Mouse (Mus musculus) retina, adult 2 months (tissue): ENCODE data around the gene 2700097O09Rik.
A peak's percentile ranks its signal among the peaks of the same experiment; 100 is the strongest.
"Not testable (repeated sequence)": the region's sequence is repeated elsewhere in the genome, so short reads cannot be mapped to it uniquely, and the experiment has no call there.

Experiments
- DNase-seq: peaks from one replicate; pipeline ENCODE4 v3.0.0-alpha.2; 2012; ENCODE audit warnings: low read depth, low spot score

2700097O09Rik gene

DNA sequence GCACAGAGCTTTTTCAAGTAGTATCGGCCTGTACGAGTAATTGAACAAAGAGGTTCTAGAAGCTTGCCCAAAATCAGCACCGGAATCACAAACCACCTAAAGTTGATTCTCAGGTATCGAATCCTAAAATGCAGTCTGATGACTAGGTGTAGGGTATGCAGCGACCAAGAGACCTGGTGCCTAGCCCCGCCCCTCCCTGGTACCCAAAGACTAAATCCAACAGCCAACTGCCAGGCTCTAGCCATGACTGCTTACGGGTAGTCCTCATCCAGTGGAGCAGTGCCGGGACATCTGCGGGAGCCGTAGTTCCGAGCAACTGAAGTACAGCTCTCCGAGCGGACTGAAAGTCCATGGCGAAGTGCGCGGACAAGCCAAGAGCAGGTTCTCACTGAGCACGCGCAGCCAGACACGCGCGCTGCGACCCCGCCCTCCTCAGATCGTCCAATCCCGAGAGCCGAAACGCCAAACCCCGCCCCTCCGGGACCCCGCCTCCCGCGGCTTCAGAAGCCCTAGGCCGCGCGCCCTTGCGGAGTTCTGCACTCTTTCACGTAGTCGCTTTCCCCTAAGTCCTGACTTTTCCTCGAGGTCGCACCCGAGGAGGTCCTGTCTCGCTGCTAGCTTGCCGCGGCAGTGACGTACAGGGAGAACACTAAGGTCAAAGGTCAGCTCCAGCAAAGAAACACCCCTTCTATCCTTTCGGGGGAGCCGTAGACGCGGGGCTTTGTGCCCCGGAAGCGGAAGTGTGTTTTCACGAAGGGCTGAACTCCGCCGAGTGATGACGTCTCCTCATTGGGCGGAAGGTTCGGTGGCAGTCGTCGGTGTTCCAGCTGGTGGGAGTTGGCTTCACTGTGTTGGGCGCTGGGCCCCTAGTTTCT lies at the start of gene 2700097O09Rik, which contains the start of gene Srp54a:
2700097O09Rik (minus strand) TSS at position 385 of the 875 bp plus-strand sequence.
Srp54a (plus strand) TSS at position 537 of the 875 bp plus-strand sequence.
- peak; percentile 87 for DNase-seq

DNA sequence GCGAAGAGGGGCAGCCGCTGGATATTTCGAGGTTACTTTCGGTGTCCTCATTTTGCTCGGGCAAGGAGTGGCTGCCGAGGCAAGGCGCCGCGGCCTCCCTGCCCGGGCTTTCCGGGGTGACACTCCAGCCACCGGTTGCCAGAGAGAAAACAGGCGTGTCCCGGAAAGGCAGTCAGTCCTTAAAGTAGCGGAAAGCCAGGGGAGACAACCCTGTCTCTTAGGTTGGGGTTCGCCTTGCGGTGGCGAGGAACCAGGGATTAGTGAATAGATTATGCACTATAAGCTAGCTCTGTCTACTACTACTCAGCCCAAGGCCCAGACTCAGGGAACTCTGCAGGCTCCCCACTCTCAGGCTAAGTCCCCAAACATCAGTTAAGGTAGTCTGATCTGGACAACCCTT lies 44.8 kb upstream of the 2700097O09Rik start:
- DNase-seq = not testable (repeated sequence)

DNA sequence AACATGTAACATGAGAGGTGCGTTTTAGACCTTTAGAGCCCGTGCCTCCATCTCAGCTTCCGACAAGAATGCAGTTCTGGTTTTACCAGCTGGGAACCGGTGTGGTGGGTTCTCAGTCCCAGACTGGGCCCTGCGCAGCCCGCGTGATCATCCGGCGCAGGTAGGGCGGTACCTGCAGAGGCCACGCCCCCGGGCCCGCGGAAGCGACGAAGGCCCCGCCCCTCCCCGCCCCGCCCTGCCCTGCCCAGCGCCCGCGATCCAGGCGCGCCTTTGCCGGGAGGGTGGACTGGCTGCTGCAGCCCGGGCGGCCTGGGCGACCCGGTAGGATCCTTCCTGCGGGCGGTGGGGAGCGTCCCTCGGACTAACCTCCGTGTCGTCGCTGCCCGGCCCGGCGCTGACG lies 44.3 kb upstream of the 2700097O09Rik start, which contains the start of gene Fam177a:
Fam177a (plus strand) TSS at position 228 of the 400 bp plus-strand sequence.
- not testable (repeated sequence) for DNase-seq

DNA sequence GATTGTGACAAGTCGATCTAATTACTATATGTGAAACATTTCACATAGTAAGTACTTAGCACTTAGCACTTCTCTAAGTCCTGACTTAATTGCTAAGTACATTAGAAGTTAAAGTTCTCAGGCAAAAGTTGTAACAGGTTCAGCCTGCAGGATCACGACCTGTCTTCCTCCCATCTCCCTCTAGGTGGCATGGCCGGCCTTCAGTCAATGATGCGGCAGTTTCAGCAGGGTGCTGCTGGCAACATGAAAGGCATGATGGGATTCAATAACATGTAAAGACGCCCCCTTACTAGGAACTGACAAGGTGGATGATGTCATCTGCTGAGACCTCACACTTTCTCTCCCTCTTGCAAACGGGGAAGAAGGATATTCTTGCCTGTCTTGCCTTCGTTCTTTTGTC lies 32.7 kb upstream of the 2700097O09Rik start:
- DNase-seq = not testable (repeated sequence)

DNA sequence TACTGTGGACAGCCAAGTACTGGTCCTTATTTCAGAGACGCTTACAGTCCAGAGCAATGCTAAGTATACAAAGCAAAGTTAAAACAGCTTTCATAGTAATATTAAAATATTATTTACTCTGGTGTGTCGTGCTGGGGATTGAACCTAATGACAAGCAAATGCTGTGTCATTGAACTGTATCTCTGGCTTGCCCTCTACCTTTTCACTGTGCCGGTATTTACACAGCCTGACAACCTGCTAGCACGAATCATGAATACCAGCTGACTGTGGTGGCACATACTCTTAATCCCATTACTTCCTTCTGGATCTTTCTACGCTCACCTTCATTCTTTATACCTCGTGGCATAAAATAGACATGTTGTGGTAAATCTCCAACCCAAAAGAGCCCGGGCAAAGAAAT lies 12.2 kb upstream of the 2700097O09Rik start:
- not testable (repeated sequence) for DNase-seq

DNA sequence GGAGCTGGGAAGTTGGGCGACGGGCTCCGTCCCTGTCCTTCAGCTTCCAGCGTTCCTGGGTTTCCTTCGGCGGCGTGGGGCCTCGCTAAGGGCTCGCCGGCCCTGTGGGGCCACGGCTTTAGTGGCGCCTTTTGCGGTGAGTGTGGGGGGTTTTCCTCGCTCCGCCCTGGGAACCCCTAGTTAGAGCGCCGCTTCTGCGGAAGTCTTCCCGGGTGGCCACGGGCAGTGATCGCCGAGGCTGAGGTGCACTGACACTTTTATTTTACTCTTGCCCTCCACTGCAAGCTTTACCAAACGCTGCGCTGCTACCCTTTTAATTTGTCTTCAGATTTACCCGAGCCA lies 662 bp upstream of the 2700097O09Rik start:
- DNase-seq = not testable (repeated sequence)

DNA sequence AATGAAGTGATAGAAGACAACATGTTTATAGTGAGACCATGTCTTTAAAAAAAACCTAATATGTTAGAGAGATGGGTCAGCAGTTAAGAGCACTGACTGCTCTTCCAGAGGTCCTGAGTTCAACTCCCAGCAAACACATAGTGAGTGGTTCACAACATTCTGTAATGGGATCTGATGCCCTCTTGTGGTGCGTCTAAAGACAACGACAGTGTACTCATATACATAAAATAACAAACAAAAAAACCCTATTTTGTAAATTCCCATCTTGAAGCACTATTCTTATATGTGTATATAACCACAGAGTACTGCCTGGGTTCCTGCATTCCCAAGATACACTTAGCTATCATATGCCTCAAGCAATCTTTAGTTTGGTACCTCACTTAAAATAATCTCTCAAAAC lies 1.2 kb downstream of the 2700097O09Rik start:
- DNase-seq = not testable (repeated sequence)

DNA sequence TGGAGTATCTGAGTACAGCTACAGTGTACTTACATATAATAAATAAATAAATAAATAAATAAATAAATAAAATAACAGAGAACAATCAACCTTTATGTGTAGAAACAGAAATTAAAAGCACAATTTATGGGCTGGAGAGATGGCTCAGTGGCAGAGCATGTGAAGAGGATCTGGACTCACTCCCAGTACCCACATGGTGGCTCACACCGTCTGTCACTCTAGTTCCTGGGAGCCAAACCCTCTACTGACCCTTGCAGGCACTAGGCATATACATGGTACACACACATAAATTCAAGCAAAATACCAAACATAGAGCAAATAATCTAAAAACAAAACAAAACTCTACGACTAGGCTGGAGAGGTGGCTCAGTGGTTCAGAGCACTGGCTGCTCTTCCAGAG lies 4.6 kb downstream of the 2700097O09Rik start:
- no peak for DNase-seq

DNA sequence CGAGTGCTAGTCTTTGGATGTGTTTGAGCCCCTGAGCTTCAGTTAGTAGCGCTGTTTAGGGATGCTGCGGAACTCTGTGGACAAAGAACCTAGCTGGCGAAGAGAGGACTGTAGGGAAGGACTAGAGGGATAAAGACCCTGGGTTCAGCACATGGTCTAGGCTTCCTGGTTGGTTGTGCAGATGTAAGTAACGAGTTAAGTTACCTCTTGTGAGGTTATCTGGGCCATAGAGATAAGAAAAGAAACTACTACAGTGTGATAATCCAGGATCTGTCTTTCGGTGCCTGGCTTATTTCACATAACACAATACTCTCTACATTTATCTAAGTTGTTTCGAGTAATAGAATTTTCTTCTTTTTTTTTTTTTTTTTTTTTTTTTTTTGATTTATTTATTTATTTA lies 6.2 kb downstream of the 2700097O09Rik start:
- no peak for DNase-seq

DNA sequence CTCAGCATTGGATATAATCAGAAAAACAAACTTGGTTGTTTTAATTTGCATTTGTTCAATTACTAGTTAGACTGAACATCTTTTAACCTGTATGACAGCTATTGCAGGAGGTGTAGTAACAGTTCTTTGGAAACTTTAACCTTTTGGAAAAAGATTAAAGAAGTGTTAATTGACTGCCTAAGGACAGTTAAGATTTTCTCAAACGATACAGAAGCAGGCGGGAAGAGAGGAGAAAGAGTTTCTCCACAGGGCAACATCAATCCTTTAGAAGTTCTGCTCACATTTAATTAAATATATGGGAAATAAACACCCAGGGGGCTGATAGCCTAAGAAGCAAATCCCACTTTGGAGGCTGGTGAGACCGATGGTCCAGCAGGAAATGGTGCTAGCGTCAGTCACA lies 7.4 kb downstream of the 2700097O09Rik start:
- no peak for DNase-seq

DNA sequence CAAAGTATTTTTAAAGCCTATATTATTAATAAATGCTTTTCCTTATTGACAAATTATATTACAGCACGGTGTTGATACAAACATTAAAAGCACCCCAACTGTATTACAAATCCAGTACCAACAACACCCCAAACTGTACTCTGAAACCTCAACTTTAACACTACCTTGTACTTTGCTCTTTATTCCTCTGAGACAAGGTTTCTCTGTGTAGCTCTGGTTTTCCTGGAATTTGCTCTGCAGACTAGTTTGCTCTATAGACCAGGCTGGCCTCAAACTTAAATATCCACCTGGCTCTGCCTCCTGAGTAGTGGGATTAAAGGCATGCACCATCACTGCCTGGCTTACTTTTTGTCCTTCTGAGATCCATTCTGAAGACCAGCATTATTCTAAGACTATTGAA lies 17.8 kb downstream of the 2700097O09Rik start:
- no peak for DNase-seq

DNA sequence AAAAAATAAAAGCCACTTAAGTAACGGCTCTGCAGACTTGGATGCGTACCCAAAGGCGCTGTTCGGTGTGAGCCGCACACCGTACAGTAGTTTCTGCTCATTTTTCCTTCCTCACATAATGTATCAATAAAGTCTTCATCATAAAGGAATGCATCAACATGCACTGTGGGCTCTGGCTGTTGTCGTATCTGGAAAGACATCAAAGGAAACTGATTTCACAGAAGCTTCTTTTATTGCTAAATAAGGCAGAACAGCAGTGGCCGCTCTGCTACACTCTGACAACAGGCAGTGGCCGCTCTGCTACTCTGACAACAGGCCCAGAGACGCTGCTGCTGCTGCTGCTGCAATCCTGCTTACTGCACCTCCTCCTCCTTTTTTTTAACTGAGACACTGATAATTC lies 18.9 kb downstream of the 2700097O09Rik start:
- no peak for DNase-seq

DNA sequence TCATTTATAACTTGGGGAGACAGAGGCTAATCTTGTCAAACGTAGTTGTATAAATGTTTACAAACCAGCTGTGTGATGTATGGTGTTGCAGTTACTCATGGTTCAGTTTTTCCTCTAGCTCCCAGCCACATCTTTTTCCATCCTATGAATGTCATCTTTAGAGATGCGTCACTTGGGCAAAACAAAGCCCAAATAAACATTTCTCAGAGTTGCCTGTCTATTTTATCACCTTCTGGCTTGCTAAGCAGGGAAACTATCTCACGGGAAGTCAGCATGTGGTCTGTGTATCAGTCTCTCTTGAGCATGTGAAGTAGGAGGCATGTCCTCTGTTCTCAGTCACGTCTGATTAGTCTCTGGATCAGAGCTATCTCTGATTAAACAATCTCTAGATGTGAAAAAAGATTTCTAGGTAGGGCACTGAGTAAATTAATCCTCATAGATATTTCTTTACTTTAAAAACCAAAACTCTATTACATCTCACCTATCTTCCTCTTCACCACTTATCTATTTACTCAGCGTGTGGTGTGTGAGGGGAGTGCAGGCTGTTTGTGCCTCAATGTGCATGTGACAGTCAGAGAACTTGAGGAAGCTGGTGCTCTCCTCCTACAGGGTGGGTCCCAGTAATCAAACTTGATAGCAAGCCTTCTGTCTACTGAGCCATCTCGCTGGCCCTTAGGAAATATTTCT lies 19.6 kb downstream of the 2700097O09Rik start:
- no peak for DNase-seq

DNA sequence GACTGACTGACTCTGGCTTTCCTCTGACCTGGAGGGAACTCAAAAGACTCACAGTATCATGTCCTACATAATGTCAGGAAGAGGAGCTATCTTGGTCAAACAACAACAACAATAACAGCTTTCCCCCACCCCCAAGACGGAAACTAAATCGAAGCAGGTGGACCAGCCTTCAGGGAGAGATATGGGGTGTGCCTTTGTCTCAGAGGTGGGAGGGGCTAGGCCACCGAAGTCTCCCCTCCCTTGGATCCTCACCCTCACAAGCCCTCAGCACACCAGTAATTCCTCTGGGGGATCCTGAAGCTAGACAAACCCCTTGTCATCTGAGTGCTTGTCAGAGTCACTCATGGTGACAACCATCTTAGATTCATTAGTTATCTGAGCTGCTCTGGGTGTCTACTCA lies 20.1 kb downstream of the 2700097O09Rik start:
- no peak for DNase-seq

DNA sequence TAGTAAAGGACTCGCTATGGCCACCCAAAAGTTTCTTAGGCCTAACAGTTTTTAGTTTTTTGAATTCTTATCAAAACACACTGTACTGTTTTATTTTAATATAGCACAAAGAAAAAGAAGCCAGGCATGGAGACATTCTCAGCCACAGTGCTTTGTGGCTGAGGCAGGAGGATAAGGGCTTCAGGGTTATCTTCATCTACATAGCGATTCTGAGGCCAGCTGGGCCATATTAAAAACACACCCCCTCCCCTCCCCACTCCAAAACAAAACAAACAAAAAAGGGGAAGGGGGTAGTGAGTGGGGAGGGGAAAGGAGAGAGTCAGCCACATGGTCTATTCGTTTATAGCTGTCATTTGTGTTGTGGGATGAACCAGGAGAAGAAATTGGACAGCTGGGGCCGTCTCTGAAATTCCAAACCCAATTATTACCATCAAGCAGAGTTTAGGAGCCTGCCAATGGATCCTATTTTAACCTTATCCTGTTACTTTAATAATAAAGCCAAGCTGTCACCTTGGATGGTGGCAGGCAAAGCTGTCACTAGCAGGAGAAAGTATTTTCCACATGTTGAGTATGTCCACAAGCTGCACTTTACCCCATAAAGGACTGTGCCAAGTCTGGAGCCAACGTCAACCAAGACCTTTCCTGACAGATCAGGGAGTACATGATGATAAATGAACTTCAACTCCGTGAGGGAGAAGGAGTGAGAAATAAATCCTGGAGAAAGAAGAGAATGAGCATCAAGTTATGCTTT lies 20.9 kb downstream of the 2700097O09Rik start:
- DNase-seq = no peak

DNA sequence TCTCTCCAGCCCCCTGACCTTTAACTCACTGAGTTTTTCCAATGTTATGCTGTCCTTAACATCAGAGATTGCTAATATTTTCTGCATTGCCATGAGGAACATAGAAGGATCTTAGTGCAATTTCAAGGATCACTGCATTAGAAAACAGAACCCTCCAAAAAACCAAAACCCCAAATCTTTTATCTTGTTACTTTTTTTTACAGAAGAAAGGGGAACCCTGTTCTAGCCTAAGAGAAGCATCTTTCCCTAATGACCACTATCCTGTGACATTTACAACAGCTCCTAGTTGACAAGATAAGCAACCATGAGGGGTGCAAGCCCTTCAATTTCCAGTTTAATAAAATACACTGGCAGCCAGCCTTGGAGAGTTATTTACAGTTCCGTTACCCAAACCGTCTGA lies 23.2 kb downstream of the 2700097O09Rik start:
- DNase-seq = no peak

DNA sequence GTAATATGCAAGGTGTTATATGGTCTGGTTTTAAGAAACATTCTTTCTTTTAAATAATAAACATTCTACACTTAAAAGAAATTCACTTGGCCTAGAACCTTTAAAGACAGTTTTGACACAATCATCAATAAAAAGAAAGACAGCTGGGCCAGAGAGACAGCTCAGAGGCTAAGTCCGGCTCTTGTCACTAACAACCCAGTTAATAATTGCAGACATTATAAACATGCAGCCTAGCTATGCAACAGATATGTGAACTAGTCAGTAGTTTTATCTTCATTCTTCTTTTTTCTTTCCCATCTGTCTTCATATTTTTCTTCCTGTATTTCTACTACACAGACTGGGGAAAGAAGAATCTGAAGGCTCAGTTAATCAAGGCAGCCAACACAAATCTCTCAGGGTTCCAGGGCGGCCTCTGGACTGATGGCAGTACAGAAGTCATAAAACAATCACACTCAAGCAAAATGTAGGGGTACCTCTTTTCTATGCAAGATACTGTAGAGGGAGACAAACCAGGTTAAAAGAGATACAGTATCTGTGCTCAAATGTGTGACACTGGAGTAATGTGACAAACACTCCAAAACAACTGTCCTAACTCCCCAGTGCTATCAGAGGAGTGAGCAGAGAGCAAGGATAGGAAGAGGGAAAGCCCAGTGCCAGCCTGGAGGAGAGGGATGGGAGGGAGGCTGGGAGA lies 25.2 kb downstream of the 2700097O09Rik start:
- no peak for DNase-seq

DNA sequence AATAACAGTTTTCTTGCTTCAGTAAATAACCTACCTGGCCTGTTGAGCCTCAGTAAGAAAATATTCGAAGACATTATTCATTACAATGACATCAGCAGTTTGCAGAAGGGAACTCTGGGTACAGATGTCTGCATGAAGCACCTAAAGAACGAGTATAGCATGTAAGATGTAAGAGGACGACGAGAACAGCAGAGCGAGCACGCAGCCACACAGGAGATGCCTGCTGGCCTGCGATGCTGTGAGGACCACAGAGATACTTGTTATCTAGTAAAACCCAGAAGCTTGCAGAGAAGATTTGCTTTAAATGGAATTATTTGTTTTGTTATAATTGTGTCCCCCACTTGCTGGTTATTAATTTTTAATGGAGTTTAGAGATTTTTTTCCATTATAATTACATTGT lies 26.6 kb downstream of the 2700097O09Rik start:
- no peak for DNase-seq

DNA sequence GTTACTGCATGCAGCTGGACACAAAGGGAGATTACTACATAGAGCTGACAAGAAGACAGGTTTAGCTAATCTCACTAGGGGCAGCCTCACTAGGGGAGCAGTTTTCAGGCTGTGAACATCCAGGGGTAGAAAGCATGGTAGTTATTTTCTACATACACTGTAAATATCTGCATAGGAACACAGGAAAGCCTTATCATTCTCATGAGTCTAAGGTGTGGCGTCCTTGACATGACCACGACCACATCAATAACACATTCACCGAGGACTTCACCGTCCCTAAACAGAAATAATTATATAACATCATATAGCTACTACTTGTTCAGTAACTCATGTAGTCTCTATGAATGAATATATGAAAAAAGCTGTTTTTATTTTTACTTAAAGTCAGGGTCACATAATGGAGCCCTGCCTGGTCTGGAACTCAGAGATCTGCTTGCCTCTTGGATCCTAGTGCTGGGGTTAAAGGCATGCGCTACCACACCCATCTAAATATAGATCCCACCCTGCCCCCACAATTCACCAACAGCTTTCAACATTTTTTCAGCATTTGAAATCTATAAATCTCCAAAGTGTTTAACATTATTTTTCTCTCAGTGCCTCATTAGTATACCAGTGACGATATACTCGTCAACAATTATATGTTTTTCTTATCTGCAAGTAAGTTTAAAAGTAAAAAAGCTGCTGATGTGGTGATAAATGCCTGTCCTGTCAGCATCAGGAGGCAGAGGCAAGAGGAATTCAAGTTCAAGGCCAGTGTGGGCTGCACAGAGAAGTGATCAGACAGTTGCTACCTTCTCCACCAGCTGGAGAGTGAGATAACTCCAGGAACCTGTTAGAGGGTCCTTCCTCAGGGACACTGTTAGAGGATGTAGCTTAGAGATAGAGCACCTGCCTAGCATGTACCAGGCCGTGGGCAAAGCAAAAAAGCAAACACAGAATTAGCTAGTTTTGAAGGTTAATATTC lies 28.4 kb downstream of the 2700097O09Rik start:
- DNase-seq = no peak

DNA sequence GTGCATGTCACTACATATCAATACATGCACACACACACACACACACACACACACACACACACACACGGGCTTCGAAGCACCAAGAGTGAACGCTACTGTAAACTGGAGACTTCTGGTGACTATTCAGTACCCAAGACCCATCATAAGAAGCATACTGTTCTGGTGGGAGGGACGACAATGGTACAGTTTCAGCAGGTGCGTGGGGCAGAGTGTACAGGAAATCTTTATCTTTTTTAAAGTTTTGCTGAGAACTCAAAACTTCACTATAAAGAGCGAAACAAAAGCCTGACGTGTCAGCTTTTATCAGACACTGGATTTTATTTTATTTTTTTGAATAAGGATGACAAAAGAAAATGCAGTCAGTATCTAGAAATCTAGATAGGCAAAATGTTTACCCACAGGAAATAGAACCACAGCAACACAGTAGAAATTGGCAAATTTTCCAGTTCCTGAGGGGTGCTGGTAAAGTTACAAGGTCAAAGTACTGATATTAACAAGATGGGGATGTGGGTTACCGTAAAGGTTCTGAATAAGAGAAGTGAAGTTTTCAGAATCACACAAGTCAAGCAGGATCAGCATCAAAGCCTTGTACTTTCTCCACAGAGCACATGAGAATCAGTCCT lies 30.1 kb downstream of the 2700097O09Rik start:
- DNase-seq = no peak
